Mouse (Mus musculus): ENCODE data around the gene St3gal3.

Gene St3gal3

GRCm38 (mm10) chr4:118085025-118085424, 49.7 kb downstream of the St3gal3 start:
- DNase-seq, result no peak

- DNase-seq, result peak; percentile 96
Measured at GRCm38 (mm10) chr4:118083217-118083951, 51.3 kb downstream of the St3gal3 start.

- no peak for DNase-seq
Measured at GRCm38 (mm10) chr4:118081608-118082331, 52.9 kb downstream of the St3gal3 start.

GRCm38 (mm10) chr4:118080481-118080880, 54.2 kb downstream of the St3gal3 start:
- no peak for DNase-seq

- no peak for DNase-seq
Measured at GRCm38 (mm10) chr4:118079195-118079594, 55.5 kb downstream of the St3gal3 start.

- DNase-seq, result no peak
Measured at GRCm38 (mm10) chr4:118078576-118078975, 56.1 kb downstream of the St3gal3 start.

GRCm38 (mm10) chr4:118077293-118077752, 57.4 kb downstream of the St3gal3 start:
- DNase-seq, result peak; percentile 49

GRCm38 (mm10) chr4:118076648-118077047, 58.1 kb downstream of the St3gal3 start:
- DNase-seq, result no peak

GRCm38 (mm10) chr4:118075343-118075742, 59.4 kb downstream of the St3gal3 start:
- no peak for DNase-seq

- DNase-seq, result no peak
Measured at GRCm38 (mm10) chr4:118074236-118074635, 60.5 kb downstream of the St3gal3 start.

GRCm38 (mm10) chr4:118073128-118073527, 61.6 kb downstream of the St3gal3 start:
- no peak for DNase-seq

GRCm38 (mm10) chr4:118071891-118072290, 62.8 kb downstream of the St3gal3 start:
- DNase-seq, result no peak

GRCm38 (mm10) chr4:118070255-118071234, 64.2 kb downstream of the St3gal3 start:
- no peak for DNase-seq

- no peak for DNase-seq
Measured at GRCm38 (mm10) chr4:118061809-118062463, 72.8 kb downstream of the St3gal3 start.

GRCm38 (mm10) chr4:118060915-118061530, 73.7 kb downstream of the St3gal3 start:
- no peak for DNase-seq

- DNase-seq, result no peak
Measured at GRCm38 (mm10) chr4:118059816-118060475, 74.8 kb downstream of the St3gal3 start.

GRCm38 (mm10) chr4:118058116-118058677, 76.5 kb downstream of the St3gal3 start:
- DNase-seq, result no peak

GRCm38 (mm10) chr4:118057076-118057475, 77.6 kb downstream of the St3gal3 start:
- DNase-seq, result no peak

- no peak for DNase-seq
Measured at GRCm38 (mm10) chr4:118054615-118055014, 80.1 kb downstream of the St3gal3 start.

- no peak for DNase-seq
Measured at GRCm38 (mm10) chr4:118053904-118054303, 80.8 kb downstream of the St3gal3 start.

Data from kidney, adult 18-20 months (tissue).